Mouse (Mus musculus): Measurements from ENCODE around the gene Galk2. TPM values are rescaled to one million over a fixed set of nuclear protein-coding genes. Genes with fewer than 3 reads are reported as not detected.

Galk2 gene
- polyA plus RNA-seq, 1 experiment = 18.5 TPM

- no peak overlapping the region for H3K4me3 ChIP-seq (ENCODE audit: control insufficient read depth, insufficient read depth, low read length)
- no peak for DNase-seq
- no peaks in the 10 kb centered on the region for H3K27me3 ChIP-seq (ENCODE audit: control insufficient read depth, insufficient read depth, low read length)
- TF ChIP-seq POLR2A (IDR thresholded peaks at IDR 0.05; ENCODE audit: control insufficient read depth, extremely low read depth, insufficient read depth, low read length, poor library complexity) (no peak), CTCF (IDR thresholded peaks at IDR 0.05; ENCODE audit: borderline replicate concordance, control insufficient read depth, extremely low read depth, insufficient read depth, low read length, poor library complexity) (no peak)
- WGBS = 93% methylated on average over 1 of the region's 1 CpGs
- no peak overlapping the region for H3K27ac ChIP-seq (ENCODE audit: control insufficient read depth, insufficient read depth, low read length)
- H3K4me1 ChIP-seq (replicated peaks; ENCODE audit: control insufficient read depth, insufficient read depth, low read length) = no peaks in the 10 kb centered on the region; the same call in 1 of the 2 replicates
- H3K36me3 ChIP-seq (ENCODE audit: control insufficient read depth, insufficient read depth, low read length) = no peaks in the 10 kb centered on the region
Observed at GRCm38 (mm10) chr2:125864551-125864950, 5.6 kb downstream of the Galk2 start.

- DNase-seq = no peak
- Histone ChIP-seq H3K4me1 (replicated peaks; ENCODE audit: control insufficient read depth, insufficient read depth, low read length) (no peaks in the 10 kb centered on the region; the same call in 1 of the 2 replicates), H3K27ac (ENCODE audit: control insufficient read depth, insufficient read depth, low read length) (no peak overlapping the region), H3K27me3 (ENCODE audit: control insufficient read depth, insufficient read depth, low read length) (no peaks in the 10 kb centered on the region), H3K36me3 (ENCODE audit: control insufficient read depth, insufficient read depth, low read length) (no peaks in the 10 kb centered on the region), H3K4me3 (ENCODE audit: control insufficient read depth, insufficient read depth, low read length) (no peak overlapping the region)
- no peak for TF ChIP-seq POLR2A (IDR thresholded peaks at IDR 0.05; ENCODE audit: control insufficient read depth, extremely low read depth, insufficient read depth, low read length, poor library complexity)
- TF ChIP-seq CTCF (IDR thresholded peaks at IDR 0.05; ENCODE audit: borderline replicate concordance, control insufficient read depth, extremely low read depth, insufficient read depth, low read length, poor library complexity) = no peak
Observed at GRCm38 (mm10) chr2:125865585-125865984, 6.7 kb downstream of the Galk2 start.

GRCm38 (mm10) chr2:125866058-125866740 lies 7.3 kb downstream of the Galk2 start:
- Histone ChIP-seq H3K36me3 (ENCODE audit: control insufficient read depth, insufficient read depth, low read length) (no peaks in the 10 kb centered on the region), H3K27ac (ENCODE audit: control insufficient read depth, insufficient read depth, low read length) (no peak overlapping the region), H3K27me3 (ENCODE audit: control insufficient read depth, insufficient read depth, low read length) (no peaks in the 10 kb centered on the region), H3K4me3 (ENCODE audit: control insufficient read depth, insufficient read depth, low read length) (peak overlapping the region; percentile 89), H3K4me1 (replicated peaks; ENCODE audit: control insufficient read depth, insufficient read depth, low read length) (no peaks in the 10 kb centered on the region; the same call in 1 of the 2 replicates)
- TF ChIP-seq CTCF (IDR thresholded peaks at IDR 0.05; ENCODE audit: borderline replicate concordance, control insufficient read depth, extremely low read depth, insufficient read depth, low read length, poor library complexity) (no peak), POLR2A (IDR thresholded peaks at IDR 0.05; ENCODE audit: control insufficient read depth, extremely low read depth, insufficient read depth, low read length, poor library complexity) (no peak)
- peak; percentile 69 for DNase-seq
- 2% methylated on average over 23 of the region's 23 CpGs for WGBS

GRCm38 (mm10) chr2:125868301-125868700 lies 9.4 kb downstream of the Galk2 start:
- 95% methylated on average over 3 of the region's 3 CpGs for WGBS
- no peaks in the 10 kb centered on the region; the same call in 1 of the 2 replicates for H3K4me1 ChIP-seq (replicated peaks; ENCODE audit: control insufficient read depth, insufficient read depth, low read length)
- no peak for DNase-seq
- TF ChIP-seq CTCF (IDR thresholded peaks at IDR 0.05; ENCODE audit: borderline replicate concordance, control insufficient read depth, extremely low read depth, insufficient read depth, low read length, poor library complexity) (no peak), POLR2A (IDR thresholded peaks at IDR 0.05; ENCODE audit: control insufficient read depth, extremely low read depth, insufficient read depth, low read length, poor library complexity) (no peak)
- no peak overlapping the region for H3K4me3 ChIP-seq (ENCODE audit: control insufficient read depth, insufficient read depth, low read length)
- no peak overlapping the region for H3K27ac ChIP-seq (ENCODE audit: control insufficient read depth, insufficient read depth, low read length)
- H3K27me3 ChIP-seq (ENCODE audit: control insufficient read depth, insufficient read depth, low read length) = no peaks in the 10 kb centered on the region
- no peaks in the 10 kb centered on the region for H3K36me3 ChIP-seq (ENCODE audit: control insufficient read depth, insufficient read depth, low read length)

GRCm38 (mm10) chr2:125870159-125870558 lies 11.2 kb downstream of the Galk2 start:
- 97% methylated on average over 3 of the region's 3 CpGs for WGBS

GRCm38 (mm10) chr2:125885891-125886576 lies 27.1 kb downstream of the Galk2 start:
- WGBS = 93% methylated on average over 4 of the region's 4 CpGs

More at GRCm38 (mm10) chr2:125870159-125870558, 11.2 kb downstream of the Galk2 start:
- no peak for DNase-seq
- Histone ChIP-seq H3K4me1 (replicated peaks; ENCODE audit: control insufficient read depth, insufficient read depth, low read length) (no peaks in the 10 kb centered on the region; the same call in 1 of the 2 replicates), H3K27ac (ENCODE audit: control insufficient read depth, insufficient read depth, low read length) (no peak overlapping the region), H3K27me3 (ENCODE audit: control insufficient read depth, insufficient read depth, low read length) (no peaks in the 10 kb centered on the region), H3K36me3 (ENCODE audit: control insufficient read depth, insufficient read depth, low read length) (no peaks in the 10 kb centered on the region), H3K4me3 (ENCODE audit: control insufficient read depth, insufficient read depth, low read length) (no peak overlapping the region)
- no peak for TF ChIP-seq CTCF (IDR thresholded peaks at IDR 0.05; ENCODE audit: borderline replicate concordance, control insufficient read depth, extremely low read depth, insufficient read depth, low read length, poor library complexity)
- no peak for TF ChIP-seq POLR2A (IDR thresholded peaks at IDR 0.05; ENCODE audit: control insufficient read depth, extremely low read depth, insufficient read depth, low read length, poor library complexity)

More at GRCm38 (mm10) chr2:125885891-125886576, 27.1 kb downstream of the Galk2 start:
- Histone ChIP-seq H3K36me3 (ENCODE audit: control insufficient read depth, insufficient read depth, low read length) (0 out of 2 replicates have a peak, but pooled peaks cover 3% of the 10 kb centered on the region), H3K27me3 (ENCODE audit: control insufficient read depth, insufficient read depth, low read length) (no peaks in the 10 kb centered on the region), H3K27ac (ENCODE audit: control insufficient read depth, insufficient read depth, low read length) (no peak overlapping the region), H3K4me3 (ENCODE audit: control insufficient read depth, insufficient read depth, low read length) (no peak overlapping the region), H3K4me1 (replicated peaks; ENCODE audit: control insufficient read depth, insufficient read depth, low read length) (no peaks in the 10 kb centered on the region)
- TF ChIP-seq POLR2A (IDR thresholded peaks at IDR 0.05; ENCODE audit: control insufficient read depth, extremely low read depth, insufficient read depth, low read length, poor library complexity) (no peak), CTCF (IDR thresholded peaks at IDR 0.05; ENCODE audit: borderline replicate concordance, control insufficient read depth, extremely low read depth, insufficient read depth, low read length, poor library complexity) (no peak)
- DNase-seq = no peak
